Mouse (Mus musculus) heart, adult 9 months (tissue): ENCODE results near the gene Asphd1.

ENCODE experiments used
- DNase-seq, 2 experiments: peaks; one replicate each; pipeline ENCODE4 v3.0.0; 2022; ENCODE audit warnings: low spot score in 2 of 2

Gene Asphd1

DNA sequence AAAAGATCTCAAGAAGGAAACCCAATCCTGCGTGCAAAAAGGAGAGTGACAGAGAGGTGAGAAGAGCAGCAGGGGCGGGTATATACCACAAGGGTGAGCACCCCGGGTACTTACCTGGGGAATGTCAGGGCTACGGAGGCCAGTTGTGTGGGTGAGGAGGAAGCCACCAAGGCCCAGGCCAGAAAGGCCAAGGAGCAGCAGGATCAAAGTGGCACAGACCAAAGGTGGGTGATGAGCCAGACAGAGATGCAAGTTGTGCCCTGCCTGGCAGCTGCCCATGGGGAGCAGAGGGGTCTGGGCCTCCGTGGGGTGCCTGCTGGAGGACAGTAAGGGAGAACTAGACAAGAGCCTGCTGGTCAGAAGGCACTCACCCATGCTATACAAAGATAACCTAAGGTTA is 52.5 kb downstream of the Asphd1 start:
- DNase-seq, result peak in 1 of 2 experiments; percentile 18
